25 mouse cellular contexts compared by ENCODE assay signal in genomic region chr2:52297969-52298368, GRCm38 (mm10).
"Had no signal": no experiment of that assay in that cellular context is flagged by ENCODE, and none has a peak within 500 bp of the region (broad histone marks: within the 10 kb centered on the region; RNA-seq: fewer than 3 reads in every experiment).

No protein-coding gene starts in this region.

- H3K4me1 ChIP-seq: embryonic facial prominence, embryonic 10.5 days; embryonic facial prominence, embryonic 12.5 days; embryonic facial prominence, embryonic 13.5 days; embryonic facial prominence, embryonic 15.5 days; forebrain, embryonic 10.5 days; forebrain, embryonic 12.5 days; forebrain, embryonic 13.5 days; forebrain, embryonic 15.5 days had no signal

- H3K9ac ChIP-seq: embryonic facial prominence, embryonic 12.5 days; embryonic facial prominence, embryonic 13.5 days; embryonic facial prominence, embryonic 15.5 days; forebrain, embryonic 12.5 days; forebrain, embryonic 13.5 days; forebrain, embryonic 15.5 days had no signal

- H3K27me3 ChIP-seq: embryonic facial prominence, embryonic 12.5 days; embryonic facial prominence, embryonic 13.5 days; embryonic facial prominence, embryonic 15.5 days; forebrain, embryonic 12.5 days; forebrain, embryonic 13.5 days; forebrain, embryonic 15.5 days had no signal

- DNase-seq: cerebellum, adult 2 months; cerebellum, adult 8-10 months; cerebellum, adult 9-10 months; cerebellum, adult 9-11 months; cerebellum, postnatal 36 days; embryo, embryonic 11 days; gastrocnemius, adult 2 months; gastrocnemius, postnatal 10 days; gastrocnemius, postnatal 14 days; gastrocnemius, postnatal 25 days; gastrocnemius, postnatal 36 days; heart, adult 11 months; heart, adult 18-20 months; heart, adult 2 months had no signal

- H3K4me2 ChIP-seq: embryonic facial prominence, embryonic 12.5 days; embryonic facial prominence, embryonic 13.5 days; embryonic facial prominence, embryonic 15.5 days; forebrain, embryonic 12.5 days; forebrain, embryonic 13.5 days; forebrain, embryonic 15.5 days had no signal

- ATAC-seq: forebrain, embryonic 13.5 days; forebrain, embryonic 14.5 days; forebrain, embryonic 15.5 days; forebrain, embryonic 16.5 days had no signal

- H3K9me3 ChIP-seq: embryonic facial prominence, embryonic 10.5 days; embryonic facial prominence, embryonic 12.5 days; embryonic facial prominence, embryonic 13.5 days; embryonic facial prominence, embryonic 15.5 days; forebrain, embryonic 10.5 days; forebrain, embryonic 12.5 days; forebrain, embryonic 13.5 days; forebrain, embryonic 15.5 days had no signal

- H3K27ac ChIP-seq: embryonic facial prominence, embryonic 10.5 days; embryonic facial prominence, embryonic 12.5 days; embryonic facial prominence, embryonic 13.5 days; embryonic facial prominence, embryonic 15.5 days; forebrain, embryonic 10.5 days; forebrain, embryonic 12.5 days; forebrain, embryonic 13.5 days; forebrain, embryonic 15.5 days; gastrocnemius, adult 2 months; heart, adult 2 months had no signal

- H3K36me3 ChIP-seq: embryonic facial prominence, embryonic 10.5 days; embryonic facial prominence, embryonic 12.5 days; embryonic facial prominence, embryonic 13.5 days; embryonic facial prominence, embryonic 15.5 days; forebrain, embryonic 10.5 days; forebrain, embryonic 12.5 days; forebrain, embryonic 15.5 days had no signal

- H3K4me3 ChIP-seq: embryonic facial prominence, embryonic 10.5 days; embryonic facial prominence, embryonic 12.5 days; embryonic facial prominence, embryonic 13.5 days; embryonic facial prominence, embryonic 15.5 days; erythroblast, embryonic 14.5 days; forebrain, embryonic 10.5 days; forebrain, embryonic 12.5 days; forebrain, embryonic 13.5 days; forebrain, embryonic 15.5 days; gastrocnemius, adult 2 months; heart, adult 2 months had no signal
